Mouse (Mus musculus) embryonic facial prominence, embryonic 10.5 days (tissue): ENCODE measurements around the gene Trpm4. TPM values are rescaled to one million over a fixed set of nuclear protein-coding genes. Genes with fewer than 3 reads are reported as not detected.
"Not testable (repeated sequence)": the region's sequence is repeated elsewhere in the genome, so short reads cannot be mapped to it uniquely, and the experiment has no call there.

ENCODE experiments used
- DNase-seq: peaks from one replicate; pipeline ENCODE4 v3.0.0-alpha.2; 2017; ENCODE audit warnings: low spot score
- H3K27ac ChIP-seq: fragments of 300-500 bp; sonication (generic); replicated peaks from 2 replicates; pipeline ENCODE4 v1.5.1; 2016; ENCODE audit warnings: mild to moderate bottlenecking
- H3K27me3 ChIP-seq: fragments of 300-500 bp; sonication (generic); replicated peaks from 2 replicates; pipeline ENCODE4 v1.6.1; 2016; ENCODE audit warnings: low read depth, mild to moderate bottlenecking; ENCODE audit not compliant: poor library complexity, severe bottlenecking
- H3K36me3 ChIP-seq: fragments of 300-500 bp; sonication (generic); replicated peaks from 2 replicates; pipeline ENCODE4 v1.6.1; 2016; ENCODE audit warnings: mild to moderate bottlenecking, moderate library complexity
- H3K4me1 ChIP-seq: fragments of 300-500 bp; sonication (generic); 2 replicates; pipeline ENCODE4 v1.6.1; 2016
- H3K4me3 ChIP-seq: fragments of 300-500 bp; sonication (generic); 2 replicates; pipeline ENCODE4 v1.5.1; 2016; ENCODE audit warnings: mild to moderate bottlenecking, moderate library complexity
- H3K9me3 ChIP-seq: fragments of 300-500 bp; sonication (generic); 2 replicates; pipeline ENCODE4 v1.6.1; 2016; ENCODE audit warnings: mild to moderate bottlenecking
- WGBS: fragments of 180-500 bp; shearing (Covaris S2); methylation state at CpG from one replicate; pipeline ENCODE4 v1.1.7; 2016; 5-methylcytosine and 5-hydroxymethylcytosine counted together
- polyA plus RNA-seq: library from polyadenylated mRNA; unstranded; fragments of >200 nt; fragmentation: Nextera tagmentation; extraction: Ambion mirVana; gene quantifications from 2 replicates; pipeline ENCODE4 v1.2.1, GENCODE M21; 2016

The Trpm4 gene
- polyA plus RNA-seq, 1 experiment from 2014 or later = 11.3 TPM

- 0 out of 2 replicates have a peak, but pooled peaks cover 9% of the 10 kb centered on the region for H3K27me3 ChIP-seq
- no peak for DNase-seq
- H3K36me3 ChIP-seq = no peaks in the 10 kb centered on the region
- WGBS = 66% methylated on average over 11 of the region's 11 CpGs
- peaks cover 7% of the 10 kb centered on the region; the same call in 1 of the 2 replicates for H3K4me1 ChIP-seq
- H3K9me3 ChIP-seq = no peaks in the 10 kb centered on the region
- no peak overlapping the region for H3K4me3 ChIP-seq
- H3K27ac ChIP-seq = no peak overlapping the region
Observed at GRCm38 (mm10) chr7:45257063-45257840, 76.3 kb downstream of the Trpm4 start.

GRCm38 (mm10) chr7:45255822-45256221 lies 77.8 kb downstream of the Trpm4 start:
- not testable (repeated sequence) for H3K9me3 ChIP-seq, H3K27ac ChIP-seq, H3K36me3 ChIP-seq, H3K4me1 ChIP-seq, H3K27me3 ChIP-seq, H3K4me3 ChIP-seq, DNase-seq
- WGBS = 85% methylated on average over 7 of the region's 7 CpGs

- DNase-seq = no peak
- Histone ChIP-seq H3K27me3 (0 out of 2 replicates have a peak, but pooled peaks cover 9% of the 10 kb centered on the region), H3K27ac (no peak overlapping the region), H3K9me3 (no peaks in the 10 kb centered on the region), H3K36me3 (no peaks in the 10 kb centered on the region), H3K4me3 (no peak overlapping the region), H3K4me1 (peaks cover 7% of the 10 kb centered on the region; the same call in 1 of the 2 replicates)
- WGBS = 86% methylated on average over 8 of the region's 8 CpGs
Observed at GRCm38 (mm10) chr7:45253806-45254205, 79.8 kb downstream of the Trpm4 start.

Other genes starting within 250 kb of the Trpm4 start
- gene Rcn3, start 241.6 kb downstream of the Trpm4 start, polyA plus RNA-seq = 144 and 156 TPM in 2 replicates
- 6.0 and 7.0 TPM in 2 replicates for gene Fcgrt, start 229.9 kb downstream of the Trpm4 start, polyA plus RNA-seq
- 1,885 and 1,917 TPM in 2 replicates for gene Rps11, start 209.3 kb downstream of the Trpm4 start, polyA plus RNA-seq
- 1,273 and 1,282 TPM in 2 replicates for gene Rpl13a, start 205.0 kb downstream of the Trpm4 start, polyA plus RNA-seq
- gene Gm45713, start 197.5 kb downstream of the Trpm4 start, polyA plus RNA-seq = 0.31 TPM in 1 of 2 replicates, not detected in the other
- gene Flt3l, start 197.3 kb downstream of the Trpm4 start, polyA plus RNA-seq = 0.97 and 1.8 TPM in 2 replicates
- gene Pih1d1, start 179.5 kb downstream of the Trpm4 start, polyA plus RNA-seq = 99.6 and 103 TPM in 2 replicates
- gene Aldh16a1, start 179.2 kb downstream of the Trpm4 start, polyA plus RNA-seq = 65.3 and 71.7 TPM in 2 replicates
- gene Slc17a7, start 169.8 kb downstream of the Trpm4 start, polyA plus RNA-seq = 0.74 and 1.2 TPM in 2 replicates
- 0.10 and 0.29 TPM in 2 replicates for gene Gfy, start 154.2 kb downstream of the Trpm4 start, polyA plus RNA-seq
- not detected in 2 replicates for gene Pth2, start 152.8 kb downstream of the Trpm4 start, polyA plus RNA-seq
- gene Ccdc155, start 128.9 kb downstream of the Trpm4 start, polyA plus RNA-seq = 0.62 and 0.67 TPM in 2 replicates
- gene Dkkl1, start 121.6 kb downstream of the Trpm4 start, polyA plus RNA-seq = 1.2 and 2.0 TPM in 2 replicates
- 394 and 421 TPM in 2 replicates for gene Tead2, start 118.0 kb downstream of the Trpm4 start, polyA plus RNA-seq
- gene Cd37, start 94.7 kb downstream of the Trpm4 start, polyA plus RNA-seq = 0.50 and 0.88 TPM in 2 replicates
- 0.28 and 0.32 TPM in 2 replicates for gene Slc6a16, start 92.7 kb downstream of the Trpm4 start, polyA plus RNA-seq
- gene Slc6a21, start 56.3 kb downstream of the Trpm4 start, polyA plus RNA-seq = not detected in 2 replicates
- 0.31 and 0.64 TPM in 2 replicates for gene Hrc, start 1.5 kb upstream of the Trpm4 start, polyA plus RNA-seq
- gene Ppfia3, start 33.2 kb upstream of the Trpm4 start, polyA plus RNA-seq = 5.8 and 7.1 TPM in 2 replicates
- 0.24 and 1.2 TPM in 2 replicates for gene Lin7b, start 36.8 kb upstream of the Trpm4 start, polyA plus RNA-seq
- gene Snrnp70, start 62.0 kb upstream of the Trpm4 start, polyA plus RNA-seq = 285 and 287 TPM in 2 replicates
- gene Kcna7, start 71.9 kb upstream of the Trpm4 start, polyA plus RNA-seq = 0.06 TPM in 1 of 2 replicates, not detected in the other
- gene Ntf5, start 79.9 kb upstream of the Trpm4 start, polyA plus RNA-seq = 2.8 TPM in 2 replicates
- 0.24 and 0.70 TPM in 2 replicates for gene Lhb, start 87.0 kb upstream of the Trpm4 start, polyA plus RNA-seq
- 44.2 and 45.5 TPM in 2 replicates for gene Gys1, start 101.1 kb upstream of the Trpm4 start, polyA plus RNA-seq
- 227 TPM in 2 replicates for gene Ruvbl2, start 104.3 kb upstream of the Trpm4 start, polyA plus RNA-seq
- 5,460 and 5,734 TPM in 2 replicates for gene Ftl1, start 126.1 kb upstream of the Trpm4 start, polyA plus RNA-seq
- 243 and 247 TPM in 2 replicates for gene Bax, start 133.1 kb upstream of the Trpm4 start, polyA plus RNA-seq
- gene Tulp2, start 148.1 kb upstream of the Trpm4 start, polyA plus RNA-seq = 0.93 and 1.4 TPM in 2 replicates
- gene Gm45808, start 153.0 kb upstream of the Trpm4 start, polyA plus RNA-seq = not detected in 2 replicates
- 5.7 and 7.4 TPM in 2 replicates for gene Dhdh, start 155.0 kb upstream of the Trpm4 start, polyA plus RNA-seq
- gene Nucb1, start 176.6 kb upstream of the Trpm4 start, polyA plus RNA-seq = 115 and 123 TPM in 2 replicates
- 18.6 and 21.6 TPM in 2 replicates for gene Ppp1r15a, start 192.5 kb upstream of the Trpm4 start, polyA plus RNA-seq
- 1.9 and 2.3 TPM in 2 replicates for gene Plekha4, start 192.6 kb upstream of the Trpm4 start, polyA plus RNA-seq
- gene Hsd17b14, start 221.1 kb upstream of the Trpm4 start, polyA plus RNA-seq = 0.87 and 0.92 TPM in 2 replicates
- 51.1 and 51.9 TPM in 2 replicates for gene Bcat2, start 236.4 kb upstream of the Trpm4 start, polyA plus RNA-seq